Mouse (Mus musculus) heart, adult 11 months (tissue): Measurements from ENCODE around the gene Sgpp1.

ENCODE experiments used
- DNase-seq: peaks from one replicate; pipeline ENCODE4 v3.0.0; 2022

The Sgpp1 gene

DNA sequence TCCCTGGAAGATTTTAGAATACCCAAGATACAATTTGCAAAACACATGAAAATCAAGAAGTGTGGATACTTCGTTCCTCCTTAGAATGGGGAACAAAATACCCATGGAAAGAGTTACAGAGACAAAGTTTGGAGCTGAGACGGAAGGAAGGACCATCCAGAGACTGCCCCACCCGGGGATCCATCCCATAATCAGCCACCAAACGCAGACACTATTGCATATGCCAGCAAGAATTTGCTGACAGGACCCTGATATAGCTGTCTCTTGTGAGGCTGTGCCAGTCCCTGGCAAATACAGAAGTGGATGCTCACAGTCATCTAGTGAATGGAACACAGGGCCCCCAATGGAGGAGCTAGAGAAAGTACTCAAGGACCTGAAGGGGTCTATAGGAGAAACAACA, 51.5 kb downstream of the Sgpp1 start:
- DNase-seq: peak; percentile 97

DNA sequence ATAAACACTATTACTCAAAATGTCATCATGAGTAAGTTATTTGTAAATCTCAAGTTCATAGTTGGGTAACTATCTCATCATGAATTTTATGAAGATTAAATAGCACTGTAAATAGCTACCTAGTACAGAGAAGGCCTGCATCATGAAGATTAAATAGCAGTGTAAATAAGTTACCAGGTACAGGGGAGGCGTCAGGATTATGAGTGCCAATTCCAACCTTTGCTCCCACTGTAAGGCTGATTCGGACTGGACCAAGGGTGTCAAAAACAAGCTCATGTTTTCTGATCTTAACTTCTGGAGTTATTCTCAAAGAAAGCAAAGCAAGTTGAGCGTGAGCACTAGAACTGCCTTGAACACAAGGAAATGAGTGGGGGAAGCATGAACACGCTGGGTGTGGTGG, 51.9 kb downstream of the Sgpp1 start:
- DNase-seq: no peak

DNA sequence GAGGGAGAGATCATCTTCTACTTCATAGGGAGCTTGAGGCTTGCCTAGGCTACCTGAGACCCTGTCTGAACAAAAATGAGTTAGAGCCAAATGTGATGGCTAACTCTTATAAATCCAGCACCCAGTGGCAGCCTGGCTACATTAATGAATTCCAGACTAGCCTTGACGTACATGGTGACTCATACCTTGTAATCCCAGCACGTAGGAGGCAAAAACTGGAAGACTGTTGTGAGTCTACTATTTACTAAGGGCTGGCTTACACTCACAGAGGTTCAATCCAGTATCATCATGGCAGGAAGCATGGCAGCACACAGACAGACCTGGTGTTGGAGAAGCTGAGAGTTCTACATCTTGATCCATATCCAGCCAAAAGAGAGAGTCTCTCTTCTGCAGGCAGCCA, 52.7 kb downstream of the Sgpp1 start:
- no peak for DNase-seq

DNA sequence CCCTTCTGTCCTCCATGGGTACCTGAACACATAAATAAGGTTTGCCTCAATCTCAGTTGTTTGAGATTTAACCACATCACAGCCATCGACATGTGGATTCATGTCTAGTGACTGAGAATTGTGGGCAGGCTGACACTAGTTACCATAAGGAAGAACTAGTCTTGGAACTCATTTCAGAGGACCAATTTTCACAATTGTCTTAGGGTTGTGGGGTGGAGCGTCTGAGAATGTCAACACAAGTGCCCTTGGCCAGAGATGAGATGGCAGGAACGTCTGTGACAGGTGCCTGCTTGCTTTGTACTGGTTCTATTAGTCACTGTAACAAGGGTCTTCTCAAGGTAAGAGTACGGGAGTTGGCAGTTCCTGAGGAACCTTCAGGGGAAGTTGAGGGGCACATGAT, 54.4 kb downstream of the Sgpp1 start:
- DNase-seq: no peak

DNA sequence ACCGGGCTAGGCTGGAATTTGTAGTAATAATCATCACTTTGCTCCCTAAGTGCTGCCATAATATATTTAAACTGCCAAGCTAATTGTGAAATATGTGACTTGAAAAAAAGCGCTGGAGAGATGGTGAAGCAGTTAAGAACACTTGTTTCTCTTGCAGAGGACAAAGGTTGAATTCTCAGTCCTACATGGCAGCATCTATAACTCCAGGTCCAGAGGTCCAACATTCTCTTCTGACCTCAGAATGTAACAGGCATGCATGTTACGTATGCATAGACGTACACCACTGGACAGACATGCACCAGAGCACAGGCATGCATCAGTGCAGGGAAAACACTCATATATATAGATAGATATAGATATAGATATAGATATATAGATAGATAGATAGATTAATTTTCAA, 57.1 kb downstream of the Sgpp1 start:
- no peak for DNase-seq

DNA sequence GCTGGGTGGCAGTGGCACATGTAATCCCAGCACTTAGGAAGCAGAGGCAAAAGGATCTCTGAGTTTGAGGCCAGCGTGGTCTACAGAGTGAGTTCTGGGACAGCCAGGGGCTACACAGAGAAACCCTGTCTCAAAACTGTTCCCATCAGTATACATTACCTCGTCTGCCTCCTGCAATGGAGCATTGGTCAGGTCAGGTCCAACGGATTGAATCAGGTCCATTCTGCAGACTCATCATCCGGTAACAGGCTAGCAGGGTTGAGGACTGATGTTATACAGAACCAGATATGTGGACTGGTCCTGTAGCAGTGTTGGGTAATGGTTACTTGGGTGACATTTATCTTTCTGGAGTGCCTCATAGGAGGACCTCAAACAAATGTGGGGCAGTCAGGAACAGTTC, 62.9 kb downstream of the Sgpp1 start:
- no peak for DNase-seq

DNA sequence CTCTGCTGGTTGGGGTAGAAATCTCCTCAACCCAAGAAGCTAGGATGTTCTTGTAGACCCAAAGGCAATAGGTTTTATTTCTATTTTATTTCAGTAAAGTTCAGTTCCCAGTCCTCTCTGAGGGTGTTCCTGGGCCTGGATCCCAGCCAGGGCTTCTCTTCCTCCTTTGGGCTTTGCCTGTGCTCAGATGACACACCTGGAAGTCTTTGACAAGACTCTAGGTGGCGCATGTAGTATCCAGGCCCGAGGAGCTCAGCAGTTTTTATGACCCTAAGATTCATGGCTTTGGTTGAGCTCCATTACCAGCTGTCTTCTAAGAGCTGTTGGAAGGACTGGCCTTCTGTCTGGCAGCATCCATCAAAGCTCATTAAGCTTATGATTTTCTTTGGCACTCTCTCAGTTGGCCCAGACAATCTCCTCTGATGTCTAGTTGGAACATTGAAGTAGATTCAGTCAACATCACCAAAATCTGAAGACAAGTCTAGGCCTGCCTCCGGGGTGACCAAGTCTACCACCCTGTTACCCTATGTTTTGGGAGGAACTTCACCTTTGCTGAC, 63.7 kb downstream of the Sgpp1 start:
- DNase-seq: no peak

DNA sequence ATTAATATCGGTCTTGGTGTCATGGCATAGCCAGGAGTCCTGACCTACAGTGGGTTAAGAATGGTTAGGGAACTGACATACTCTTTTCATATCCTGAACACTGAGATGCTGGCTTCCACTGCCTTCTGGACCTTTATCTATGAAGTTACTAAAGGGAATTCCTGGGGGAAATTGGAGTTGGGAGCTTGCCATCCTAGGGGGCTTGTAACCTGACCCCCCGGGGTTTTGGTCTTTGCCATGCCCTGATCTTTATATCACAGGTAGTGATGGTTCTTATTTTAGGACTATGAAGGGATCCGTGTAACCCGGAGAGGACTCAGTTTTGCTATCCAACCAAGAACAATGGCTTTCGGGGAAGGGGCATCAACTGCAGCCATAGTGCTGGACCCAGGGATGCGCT, 64.9 kb downstream of the Sgpp1 start:
- DNase-seq: no peak

DNA sequence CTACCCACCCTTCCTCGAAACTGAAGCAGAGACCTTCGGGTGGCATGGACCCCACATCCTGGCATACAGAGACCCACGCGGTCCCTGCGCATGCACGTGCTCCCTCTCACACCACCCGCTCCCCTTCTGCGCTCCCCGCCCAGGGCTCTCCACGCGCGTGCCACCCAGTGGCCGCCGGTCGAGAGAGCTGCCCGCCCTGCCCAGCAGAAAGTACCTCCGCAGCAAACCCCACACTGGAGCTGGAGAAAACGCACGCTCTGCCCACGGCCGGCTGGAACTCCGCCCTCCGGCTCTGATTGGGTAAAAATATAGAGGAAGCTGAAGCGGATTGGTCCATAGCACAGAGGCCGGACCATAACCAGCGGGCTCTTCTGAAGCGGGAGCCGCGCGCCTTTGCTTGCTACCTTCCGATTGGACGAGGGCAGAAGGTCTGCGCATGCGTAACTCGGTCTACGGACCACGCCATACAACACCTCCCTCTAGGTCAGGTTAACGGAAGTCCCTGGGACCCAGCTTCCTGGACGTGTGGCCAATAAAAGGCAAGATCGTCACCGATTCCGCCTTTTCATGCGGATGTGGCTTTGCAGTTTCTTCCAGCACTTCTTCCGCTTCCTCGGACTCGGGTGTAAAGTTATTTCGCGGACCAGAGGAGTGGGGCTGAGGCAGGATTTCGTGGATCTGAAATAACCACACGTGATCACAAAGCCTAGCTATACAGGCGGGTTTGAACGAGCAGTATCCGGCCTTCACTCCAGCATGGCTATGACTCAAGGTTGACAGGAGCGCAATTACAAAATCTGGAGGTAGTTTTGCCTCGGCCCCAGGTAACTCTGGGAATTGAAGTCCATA, 66.0 kb downstream of the Sgpp1 start, which contains the start of gene Wdr89:
Gene Wdr89, minus strand, starts transcription at position 280 of the 849 bp plus-strand sequence.
- DNase-seq: peak; percentile 100

DNA sequence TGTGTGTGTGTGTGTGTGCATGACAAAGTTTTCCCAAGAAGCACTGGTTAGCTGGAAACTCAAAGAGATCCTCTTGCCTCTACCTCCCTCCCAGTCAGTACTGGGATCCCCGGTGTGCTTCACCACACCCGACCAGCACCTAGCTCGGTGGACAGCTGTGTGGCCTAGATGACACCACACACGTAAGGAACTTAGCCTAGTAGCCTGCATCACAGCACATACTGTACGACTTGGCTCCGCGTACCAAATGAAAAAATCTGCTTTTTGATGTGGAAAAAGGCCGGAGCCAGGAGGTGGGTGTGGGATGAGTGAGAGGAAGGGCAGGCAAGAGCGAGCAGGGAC, 66.6 kb downstream of the Sgpp1 start:
- DNase-seq: no peak

DNA sequence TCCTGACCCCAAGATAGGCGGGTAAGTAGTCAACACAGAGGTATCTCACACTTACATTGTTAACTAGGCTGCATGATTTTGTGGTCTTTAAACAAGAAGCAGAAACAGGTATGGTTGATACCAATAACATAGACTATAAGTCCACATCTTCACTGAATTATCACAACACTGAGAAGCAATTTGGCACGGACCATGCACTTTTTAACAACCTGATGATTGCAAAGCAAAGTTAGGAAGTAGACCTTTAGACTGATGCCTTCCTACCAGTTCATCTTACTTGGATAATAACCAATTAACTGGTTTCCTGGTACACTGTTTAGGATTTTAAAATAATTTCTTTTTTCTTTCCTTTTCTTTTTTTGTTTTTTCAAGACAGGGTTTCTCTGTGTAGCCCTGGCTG, 67.3 kb downstream of the Sgpp1 start:
- no peak for DNase-seq

DNA sequence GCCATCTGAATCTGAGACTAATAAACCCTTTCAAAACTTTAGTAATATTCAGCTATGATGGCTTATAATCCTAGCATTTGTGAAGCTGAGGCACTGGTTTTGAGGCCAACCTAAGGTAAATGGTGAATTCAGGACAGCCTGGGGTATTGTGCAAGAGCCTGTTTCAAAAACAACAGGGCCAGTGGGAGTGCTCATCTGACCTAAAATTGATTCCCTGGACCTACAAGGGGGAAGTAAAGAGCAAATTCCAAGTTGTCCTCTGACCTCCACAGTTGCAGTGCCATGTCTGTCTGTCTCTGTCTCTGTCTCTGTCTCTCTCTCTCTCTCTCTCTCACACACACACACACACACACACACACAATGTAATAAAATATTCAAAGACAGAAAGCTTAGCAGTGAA, 68.6 kb downstream of the Sgpp1 start:
- DNase-seq: no peak

DNA sequence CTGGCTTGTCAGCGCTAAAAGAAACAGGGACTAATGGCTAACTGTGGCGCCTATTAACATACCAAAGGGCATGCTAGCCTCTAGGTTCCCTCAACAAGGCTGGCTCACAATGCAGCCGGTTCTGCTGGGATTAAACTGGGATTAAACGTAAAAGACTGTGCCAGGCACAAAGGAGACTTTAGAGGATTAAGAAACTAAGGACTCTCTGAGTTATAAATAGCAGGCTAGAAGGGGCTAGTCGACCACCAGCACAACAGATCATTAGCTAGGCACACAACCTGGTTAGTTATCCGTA, 71.1 kb downstream of the Sgpp1 start:
- no peak for DNase-seq
